Mouse (Mus musculus) cortical plate, adult 2 months (tissue): Measurements from ENCODE around the gene Atg101.

ENCODE experiments used
- CTCF ChIP-seq: fragments of 200-500 bp; IDR thresholded peaks from 2 replicates; pipeline ENCODE4 v1.5.1; 2011; ENCODE audit warnings: mild to moderate bottlenecking, control low read depth, low read length; ENCODE audit not compliant: insufficient read depth; ENCODE audit errors: extremely low read depth
- POLR2A ChIP-seq: fragments of 200-500 bp; IDR thresholded peaks from 2 replicates; pipeline ENCODE4 v1.6.1; 2011; ENCODE audit warnings: mild to moderate bottlenecking, low read length, control low read depth; ENCODE audit not compliant: insufficient read depth; ENCODE audit errors: extremely low read depth

- TF ChIP-seq CTCF (peak; percentile 54; the same call in 1 of the 2 replicates), POLR2A (peak; percentile 51; the same call in 1 of the 2 replicates)
Measured at GRCm38 (mm10) chr15:101238885-101239511, 45.1 kb upstream of the Atg101 start.
